ENCODE assay signal across 10 mouse cellular contexts in genomic region chr9:109892651-109893250, GRCm38 (mm10). TPM values are rescaled to one million over a fixed set of nuclear protein-coding genes. Genes with fewer than 3 reads are reported as not detected.
A peak's percentile ranks its signal among the peaks of the same experiment; 100 is the strongest.
DNase-seq lines count a peak whose midpoint lies in the region; ATAC-seq and TF ChIP-seq lines count a peak whose summit lies in the region.
"Had no signal": no experiment of that assay in that cellular context is flagged by ENCODE, and none has a peak within 500 bp of the region (broad histone marks: within the 10 kb centered on the region; RNA-seq: fewer than 3 reads in every experiment).

No protein-coding gene starts in this region.

- intact Hi-C loops in heart, postnatal 10 days (cut with DNase I) = loop anchor here (10.0 kb wide), 1 partner anchor 402 kb away; no protein-coding TSS in a partner anchor

- TF ChIP-seq CTCF in bone marrow macrophage, adult 2 months (IDR thresholded peaks at IDR 0.05; ENCODE audit: low read depth, low read length) = peak; percentile 89

- ATAC-seq in kidney, embryonic 14.5 days (ENCODE audit: low FRiP score, low TSS enrichment) = no peak
- no peak for ATAC-seq in embryonic facial prominence, embryonic 14.5 days (ENCODE audit: low read depth)
- ATAC-seq in megakaryocyte-erythroid progenitor cell, adult 5-6 weeks (replicated peaks; ENCODE audit: low FRiP score, low TSS enrichment, poor library complexity, severe bottlenecking) = peak; percentile 53

- no peaks in the 10 kb centered on the region for H3K9me3 ChIP-seq in kidney, embryonic 14.5 days (ENCODE audit: control insufficient read depth, low read length)
- no peaks in the 10 kb centered on the region for H3K9me3 ChIP-seq in embryonic facial prominence, embryonic 14.5 days (ENCODE audit: control insufficient read depth, low read length)
- H3K9me3 ChIP-seq: embryonic facial prominence, embryonic 12.5 days had no signal

- peak; percentile 71 for DNase-seq in kidney, adult 11 months
- peak; percentile 78 for DNase-seq in embryonic facial prominence, embryonic 14.5 days (ENCODE audit: low spot score)
- peak; percentile 81 to 91 for DNase-seq in heart, postnatal 10 days
- DNase-seq in layer of hippocampus, postnatal 25 days (ENCODE audit: extremely low spot score in 1 of 2, low spot score in 1 of 2) = peak; percentile 69 to 92
- peak; percentile 59 to 86 for DNase-seq in spleen, postnatal 10 days (ENCODE audit: low spot score in 2 of 2)

- peaks cover 68% of the 10 kb centered on the region for H3K36me3 ChIP-seq in kidney, embryonic 14.5 days (ENCODE audit: control insufficient read depth, insufficient read depth, low read length)
- peaks cover 73% of the 10 kb centered on the region for H3K36me3 ChIP-seq in embryonic facial prominence, embryonic 14.5 days (ENCODE audit: control insufficient read depth, insufficient read depth, low read length)

- no peak for TF ChIP-seq POLR2A in bone marrow macrophage, adult 2 months (IDR thresholded peaks at IDR 0.05; ENCODE audit: borderline replicate concordance, low read depth, low read length)

- no peak overlapping the region for H3K4me3 ChIP-seq in kidney, embryonic 14.5 days (ENCODE audit: low read length)
- H3K4me3 ChIP-seq in bone marrow macrophage, adult 2 months (ENCODE audit: insufficient read depth, low read length) = no peak overlapping the region
- no peak overlapping the region for H3K4me3 ChIP-seq in embryonic facial prominence, embryonic 14.5 days (ENCODE audit: low read depth, low read length)
- H3K4me3 ChIP-seq: embryonic facial prominence, embryonic 12.5 days; myocyte had no signal

- H3K9ac ChIP-seq in kidney, embryonic 14.5 days (ENCODE audit: low read depth, low read length) = no peak overlapping the region
- no peak overlapping the region for H3K9ac ChIP-seq in embryonic facial prominence, embryonic 14.5 days (ENCODE audit: low read depth, low read length)
- H3K9ac ChIP-seq: embryonic facial prominence, embryonic 12.5 days had no signal

- 67% methylated on average over 5 of the region's 5 CpGs for WGBS in kidney, embryonic 14.5 days
- 64% methylated on average over 5 of the region's 5 CpGs for WGBS in embryonic facial prominence, embryonic 14.5 days

- peaks cover 18% of the 10 kb centered on the region; the same call in 1 of the 2 replicates for H3K4me1 ChIP-seq in kidney, embryonic 14.5 days (ENCODE audit: control insufficient read depth, insufficient read depth, low read length)
- peaks cover 4% of the 10 kb centered on the region for H3K4me1 ChIP-seq in bone marrow macrophage, adult 2 months (ENCODE audit: control insufficient read depth, insufficient read depth, low read length)
- 0 out of 2 replicates have a peak, but pooled peaks cover 5% of the 10 kb centered on the region for H3K4me1 ChIP-seq in embryonic facial prominence, embryonic 14.5 days (ENCODE audit: control insufficient read depth, insufficient read depth, low read length)

- H3K4me2 ChIP-seq in kidney, embryonic 14.5 days (replicated peaks; ENCODE audit: low read depth, low read length) = no peak overlapping the region
- H3K4me2 ChIP-seq in embryonic facial prominence, embryonic 14.5 days (ENCODE audit: low read depth, low read length) = no peak overlapping the region
- H3K4me2 ChIP-seq: embryonic facial prominence, embryonic 12.5 days had no signal

- H3K27me3 ChIP-seq in kidney, embryonic 14.5 days (ENCODE audit: control insufficient read depth, insufficient read depth, low read length) = no peaks in the 10 kb centered on the region
- H3K27me3 ChIP-seq in embryonic facial prominence, embryonic 14.5 days (replicated peaks; ENCODE audit: control insufficient read depth, insufficient read depth, low read length) = no peaks in the 10 kb centered on the region
- H3K27me3 ChIP-seq: embryonic facial prominence, embryonic 12.5 days had no signal

- no peak overlapping the region for H3K27ac ChIP-seq in kidney, embryonic 14.5 days (ENCODE audit: low read depth, low read length)
- no peak overlapping the region for H3K27ac ChIP-seq in bone marrow macrophage, adult 2 months (ENCODE audit: insufficient read depth, low read depth, low read length)
- H3K27ac ChIP-seq in embryonic facial prominence, embryonic 14.5 days (replicated peaks; ENCODE audit: low read depth, low read length) = no peak overlapping the region

RNA-seq across cellular contexts. Expression of gene Cdc25a, which starts 17.4 kb away (rescaled TPM):
- 21.1 and 31.6 TPM in 2 replicates for polyA plus RNA-seq in kidney, embryonic 14.5 days (2014; fragmentation: Nextera tagmentation; extraction: Ambion mirVana)
- 8.0 and 8.9 TPM in 2 replicates for polyA plus RNA-seq in bone marrow macrophage, adult 2 months (2012; ENCODE audit: insufficient read depth, insufficient read length, missing spikeins)
- polyA plus RNA-seq in embryonic facial prominence, embryonic 14.5 days (2014; fragmentation: Nextera tagmentation; extraction: Ambion mirVana) = 24.5 and 28.4 TPM in 2 replicates
- 1 to 10 TPM; 7.1 to 9.4 TPM for total RNA-seq in heart, postnatal 10 days (2021)
- total RNA-seq in layer of hippocampus, postnatal 25 days (2021) = 1 to 10 TPM; 4.3 to 5.6 TPM
- total RNA-seq in megakaryocyte-erythroid progenitor cell, adult 5-6 weeks (2014; fragmentation: Nextera tagmentation) = 58.2 and 61.3 TPM in 2 replicates
- total RNA-seq in megakaryocyte-erythroid progenitor cell, adult 5-6 weeks (2017) = 46.7 and 58.8 TPM in 2 replicates

RNA-seq across cellular contexts. Expression of gene Map4, which starts 38.5 kb away (rescaled TPM):
- polyA plus RNA-seq in kidney, embryonic 14.5 days (2014; fragmentation: Nextera tagmentation; extraction: Ambion mirVana) = 35.1 and 54.6 TPM in 2 replicates
- polyA plus RNA-seq in bone marrow macrophage, adult 2 months (2012; ENCODE audit: insufficient read depth, insufficient read length, missing spikeins) = 60.7 and 66.0 TPM in 2 replicates
- polyA plus RNA-seq in embryonic facial prominence, embryonic 14.5 days (2014; fragmentation: Nextera tagmentation; extraction: Ambion mirVana) = 101 and 112 TPM in 2 replicates
- 100 to 1,000 TPM; 294 to 310 TPM for total RNA-seq in heart, postnatal 10 days (2021)
- 100 to 1,000 TPM; 580 to 618 TPM for total RNA-seq in layer of hippocampus, postnatal 25 days (2021)
- 12.9 and 14.3 TPM in 2 replicates for total RNA-seq in megakaryocyte-erythroid progenitor cell, adult 5-6 weeks (2014; fragmentation: Nextera tagmentation)
- total RNA-seq in megakaryocyte-erythroid progenitor cell, adult 5-6 weeks (2017) = 7.8 and 12.8 TPM in 2 replicates

RNA-seq across cellular contexts. Expression of gene Camp, which starts 43.3 kb away (rescaled TPM):
- polyA plus RNA-seq in kidney, embryonic 14.5 days (2014; fragmentation: Nextera tagmentation; extraction: Ambion mirVana) = 0.27 TPM in 1 of 2 replicates, not detected in the other
- not detected in 2 replicates for polyA plus RNA-seq in bone marrow macrophage, adult 2 months (2012; ENCODE audit: insufficient read depth, insufficient read length, missing spikeins)
- 4.1 and 4.9 TPM in 2 replicates for polyA plus RNA-seq in embryonic facial prominence, embryonic 14.5 days (2014; fragmentation: Nextera tagmentation; extraction: Ambion mirVana)
- total RNA-seq in heart, postnatal 10 days (2021) = under 1 TPM; 0.36 to 0.60 TPM
- total RNA-seq in layer of hippocampus, postnatal 25 days (2021) = not detected
- total RNA-seq in megakaryocyte-erythroid progenitor cell, adult 5-6 weeks (2014; fragmentation: Nextera tagmentation) = 306 TPM in 1 of 2 replicates, not detected in the other
- 9.3 and 29.3 TPM in 2 replicates for total RNA-seq in megakaryocyte-erythroid progenitor cell, adult 5-6 weeks (2017)
- polyA plus RNA-seq: myocyte had no signal

Comparison
In these comparisons a context has a peak if more than half of its experiments do, and no peak if none do; other contexts are left out.
1. RNA of gene Cdc25a, which starts 17.4 kb away (total RNA-seq): 46.7 to 61.3 TPM in megakaryocyte-erythroid progenitor cell, adult 5-6 weeks; 7.1 to 9.4 TPM in heart, postnatal 10 days and 4.3 to 5.6 TPM in layer of hippocampus, postnatal 25 days; every median in the first group is over 4 times any median in the second.
2. RNA of gene Map4, which starts 38.5 kb away (total RNA-seq): 580 to 618 TPM in layer of hippocampus, postnatal 25 days and 294 to 310 TPM in heart, postnatal 10 days; 7.8 to 14.3 TPM in megakaryocyte-erythroid progenitor cell, adult 5-6 weeks; every median in the first group is over 10 times any median in the second.
3. Peak in every context shown above with its lines, with median percentiles within 50 percentile points of each other: DNase-seq.